Mouse (Mus musculus): ENCODE results near the gene Npc1l1. TPM values are rescaled to one million over a fixed set of nuclear protein-coding genes. Genes with fewer than 3 reads are reported as not detected.

The Npc1l1 gene
- total and polyA plus RNA-seq, 3 experiments, result 0.10 TPM; not detected in 2

- no peaks in the 10 kb centered on the region for H3K9me3 ChIP-seq (replicated peaks; ENCODE audit: insufficient read depth, low read length)
- no peak overlapping the region for H3K4me3 ChIP-seq (ENCODE audit: control insufficient read depth in 1 of 2, insufficient read depth in 1 of 2, low read depth in 2 of 2, low read length in 2 of 2)
- no peak overlapping the region for H3K27ac ChIP-seq (ENCODE audit: control insufficient read depth, low read depth, low read length)
- no peak overlapping the region for H3K9ac ChIP-seq (ENCODE audit: control insufficient read depth, low read depth, low read length, poor library complexity, severe bottlenecking)
- no peak for TF ChIP-seq USF2 (IDR thresholded peaks at IDR 0.05; ENCODE audit: borderline replicate concordance in 1 of 2, insufficient read depth in 1 of 2, low read depth in 1 of 2, low read length in 2 of 2)
- no peak for TF ChIP-seq EP300 (IDR thresholded peaks at IDR 0.05; ENCODE audit: low read depth in 1 of 2, low read length in 2 of 2)
- no peak for TF ChIP-seq GATA1 (IDR thresholded peaks at IDR 0.05; ENCODE audit: low read depth, low read length)
- no peak for TF ChIP-seq ZKSCAN1 (IDR thresholded peaks at IDR 0.05; ENCODE audit: low read depth, low read length)
- 0 out of 2 replicates have a peak, but pooled peaks have one; percentile 29 for TF ChIP-seq MXI1 (IDR thresholded peaks at IDR 0.05; ENCODE audit: low read depth, low read length)
- TF ChIP-seq GABPA (IDR thresholded peaks at IDR 0.05; ENCODE audit: low read depth, low read length), result no peak
- 0 out of 2 replicates have a peak, but pooled peaks have one; percentile 38 for TF ChIP-seq MYC (IDR thresholded peaks at IDR 0.05; ENCODE audit: low read depth, low read length)
- no peak for TF ChIP-seq POLR2A (IDR thresholded peaks at IDR 0.05; ENCODE audit: control insufficient read depth in 1 of 2, insufficient read depth in 1 of 2, low read depth in 1 of 2, low read length in 2 of 2, poor library complexity in 1 of 2)
- no peak for TF ChIP-seq MYB (IDR thresholded peaks at IDR 0.05; ENCODE audit: low read depth, low read length)
- no peak for TF ChIP-seq POLR2AphosphoS2 (IDR thresholded peaks at IDR 0.05; ENCODE audit: low read length)
- TF ChIP-seq TBP (IDR thresholded peaks at IDR 0.05; ENCODE audit: low read depth, low read length), result no peak
- TF ChIP-seq MAX (IDR thresholded peaks at IDR 0.05; ENCODE audit: low read length), result 0 out of 2 replicates have a peak, but pooled peaks have one; percentile 25
- TF ChIP-seq SIN3A (IDR thresholded peaks at IDR 0.05; ENCODE audit: low read length), result peak; percentile 60; the same call in 1 of the 2 replicates
- TF ChIP-seq ZNF384 (IDR thresholded peaks at IDR 0.05; ENCODE audit: low read depth, low read length), result no peak
- TF ChIP-seq KAT2A (conservative IDR thresholded peaks at IDR 0.05; ENCODE audit: low read depth, low read length), result no peak
- no peak for TF ChIP-seq ZMIZ1 (IDR thresholded peaks at IDR 0.05; ENCODE audit: low read depth, low read length)
- peak; percentile 87 to 97 (median 97) for TF ChIP-seq CTCF (IDR thresholded peaks at IDR 0.05 in 2 of 3, conservative IDR thresholded peaks at IDR 0.05 in 1 of 3; ENCODE audit: control insufficient read depth in 1 of 3, insufficient read depth in 1 of 3, low read depth in 2 of 3, low read length in 3 of 3, poor library complexity in 1 of 3, severe bottlenecking in 1 of 3)
- TF ChIP-seq TCF12 (IDR thresholded peaks at IDR 0.05; ENCODE audit: low read depth, low read length), result no peak
- no peak for TF ChIP-seq ELF1 (IDR thresholded peaks at IDR 0.05; ENCODE audit: low read depth, low read length)
- TF ChIP-seq E2F4 (IDR thresholded peaks at IDR 0.05; ENCODE audit: borderline replicate concordance, low read depth, low read length), result no peak
- TF ChIP-seq SMC3 (IDR thresholded peaks at IDR 0.05; ENCODE audit: low read depth, low read length), result peak; percentile 87
- TF ChIP-seq BHLHE40 (IDR thresholded peaks at IDR 0.05; ENCODE audit: borderline replicate concordance, low read depth, low read length), result no peak; the same call in 1 of the 2 replicates
- TF ChIP-seq ZC3H11A (IDR thresholded peaks at IDR 0.05; ENCODE audit: low read depth, low read length), result peak; percentile 74
- no peak for TF ChIP-seq UBTF (IDR thresholded peaks at IDR 0.05; ENCODE audit: borderline replicate concordance, insufficient read depth, low read depth, low read length)
- TF ChIP-seq RAD21 (IDR thresholded peaks at IDR 0.05; ENCODE audit: low read depth, low read length), result peak; percentile 93
- TF ChIP-seq MEF2A (IDR thresholded peaks at IDR 0.05; ENCODE audit: extremely low read depth, insufficient replicate concordance, low read depth, low read length, poor library complexity, severe bottlenecking), result no peak
- peaks cover 28% of the 10 kb centered on the region for H3K79me2 ChIP-seq (ENCODE audit: control insufficient read depth, insufficient read depth, low read length, poor library complexity)
- peak; percentile 94 for DNase-seq (ENCODE audit: low read depth, low spot score)
- H3K36me3 ChIP-seq (ENCODE audit: control insufficient read depth in 1 of 2, insufficient read depth in 2 of 2, low read length in 2 of 2), result peaks cover 2 to 20% of the 10 kb centered on the region in 2 experiments; a peak in 3 of 4 replicates
- no peaks in the 10 kb centered on the region for H3K4me1 ChIP-seq (ENCODE audit: control insufficient read depth in 1 of 2, insufficient read depth in 2 of 2, low read length in 2 of 2)
- no peaks in the 10 kb centered on the region for H3K27me3 ChIP-seq (ENCODE audit: control insufficient read depth in 1 of 2, insufficient read depth in 2 of 2, low read length in 2 of 2)
Observed at GRCm38 (mm10) chr11:6187878-6188277, 42.1 kb downstream of the Npc1l1 start.
